Mouse (Mus musculus) T-helper 17 cell (primary cell): ENCODE measurements around the gene Rap1gds1.

Experiments
- in situ Hi-C, 2 experiments: fragments of 300-600 bp; cut with MboI, MseI; formaldehyde crosslinking; loops; 1 replicate in 1 of 2; 2 replicates in 1 of 2; pipeline ENCODE4 v1.15.1; 2025; ENCODE audit warnings: high pct_unique_total_duplicates in 2 of 2

Rap1gds1 gene

GRCm38 (mm10) chr3:138881725-138882347 is 193.2 kb downstream of the Rap1gds1 start:
- in situ Hi-C loops = no loop called here

DNA sequence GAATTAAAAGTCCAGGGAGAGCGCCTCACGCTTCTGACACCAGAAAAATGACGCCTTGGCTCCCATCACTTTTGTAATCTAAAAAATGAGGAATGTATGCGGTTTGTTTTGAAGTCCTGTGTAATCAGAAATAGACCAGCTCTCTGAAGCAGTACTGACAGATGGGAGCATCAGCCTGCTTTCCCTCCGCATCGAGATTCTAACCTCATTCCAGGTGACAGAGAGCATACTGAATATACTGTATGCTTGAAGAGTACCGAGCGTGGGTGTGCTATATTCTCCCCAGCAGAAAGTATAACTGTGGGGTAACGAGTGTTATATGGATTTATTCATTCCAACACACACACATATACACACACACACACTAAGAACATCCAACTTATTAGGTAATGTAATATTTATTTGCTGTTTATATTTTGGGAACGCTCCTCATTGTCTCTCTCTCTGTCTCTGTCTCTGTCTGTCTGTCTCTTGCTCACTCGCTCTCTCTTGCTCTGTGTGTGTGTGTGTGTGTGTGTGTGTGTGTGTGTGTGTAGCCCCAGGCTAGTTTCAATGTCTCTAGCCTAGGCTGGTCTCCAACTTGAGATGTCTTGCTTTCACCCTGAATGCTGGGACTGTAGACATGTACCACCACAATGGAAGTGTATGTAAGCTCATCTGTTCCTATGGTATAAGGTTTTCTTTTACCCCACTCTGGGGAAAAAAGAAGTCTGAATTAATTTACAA is 193.8 kb downstream of the Rap1gds1 start:
- in situ Hi-C loops = no loop called here

GRCm38 (mm10) chr3:138877741-138878140 is 197.3 kb downstream of the Rap1gds1 start:
- in situ Hi-C loops = no loop called here

DNA sequence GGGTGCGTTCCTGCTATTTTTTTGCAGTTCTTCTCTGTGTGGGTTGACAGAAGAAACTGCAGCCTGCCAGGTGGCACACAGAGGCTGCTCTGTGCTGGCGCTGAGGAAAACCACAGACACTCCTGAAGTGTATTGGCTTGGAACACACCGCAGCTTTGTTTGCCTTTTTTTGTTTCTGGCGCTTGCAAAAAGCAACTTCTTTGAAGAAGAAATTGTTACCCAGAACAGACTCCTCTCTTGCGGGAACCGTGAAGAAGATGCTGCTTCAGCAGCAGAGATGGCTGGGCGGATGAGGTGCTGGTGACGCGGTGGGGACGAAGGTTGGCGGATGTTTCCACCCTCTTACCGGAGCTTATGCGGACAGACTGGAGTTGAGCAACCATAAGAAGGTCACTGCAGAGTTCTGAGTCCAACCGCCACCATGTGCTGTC is 198.1 kb downstream of the Rap1gds1 start:
- in situ Hi-C loops = no loop called here

DNA sequence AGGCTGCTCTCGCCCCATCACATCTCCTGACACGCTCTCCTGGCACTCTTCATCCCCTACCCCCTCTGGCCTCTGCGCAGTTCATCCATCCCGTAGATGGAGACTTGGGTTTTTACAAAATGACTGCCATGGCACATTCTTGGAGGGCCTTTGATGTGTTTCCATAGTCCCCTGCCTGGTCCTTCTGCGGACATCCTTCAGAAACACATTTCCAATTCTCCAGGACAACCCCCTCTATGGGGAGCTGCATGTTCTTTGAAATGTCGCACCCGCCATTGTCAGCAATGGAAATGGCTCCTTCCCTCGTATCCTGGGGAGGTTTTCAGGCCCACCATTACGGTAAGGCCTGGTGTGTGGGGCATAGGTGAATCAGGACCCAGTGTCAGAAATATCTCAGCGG is 198.6 kb downstream of the Rap1gds1 start:
- in situ Hi-C loops = no loop called here

DNA sequence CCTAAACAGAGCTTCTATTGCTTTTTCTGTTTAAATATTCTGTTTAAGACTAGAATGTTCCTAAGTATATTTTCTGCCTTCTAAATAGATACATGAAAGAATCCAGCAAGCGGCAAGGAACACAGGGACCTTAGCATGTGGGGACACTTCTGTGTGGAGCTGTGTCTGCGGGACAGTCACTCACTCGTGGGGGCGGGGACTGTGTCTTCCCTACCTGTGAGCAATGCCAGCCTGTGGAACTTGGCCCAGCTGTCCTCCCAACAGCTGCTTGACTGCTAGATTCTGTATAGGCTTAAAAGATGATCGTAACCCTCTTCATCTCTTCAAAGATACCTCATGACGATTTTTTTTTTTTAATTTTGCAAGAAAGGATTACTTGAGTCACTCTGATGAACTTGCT is 199.1 kb downstream of the Rap1gds1 start:
- in situ Hi-C loops = no loop called here
